Mouse (Mus musculus): Measurements from ENCODE around the gene Fntb. TPM values are rescaled to one million over a fixed set of nuclear protein-coding genes. Genes with fewer than 3 reads are reported as not detected.

Fntb gene
- polyA plus RNA-seq, 2 experiments = 42.9 to 47.6 TPM

DNA sequence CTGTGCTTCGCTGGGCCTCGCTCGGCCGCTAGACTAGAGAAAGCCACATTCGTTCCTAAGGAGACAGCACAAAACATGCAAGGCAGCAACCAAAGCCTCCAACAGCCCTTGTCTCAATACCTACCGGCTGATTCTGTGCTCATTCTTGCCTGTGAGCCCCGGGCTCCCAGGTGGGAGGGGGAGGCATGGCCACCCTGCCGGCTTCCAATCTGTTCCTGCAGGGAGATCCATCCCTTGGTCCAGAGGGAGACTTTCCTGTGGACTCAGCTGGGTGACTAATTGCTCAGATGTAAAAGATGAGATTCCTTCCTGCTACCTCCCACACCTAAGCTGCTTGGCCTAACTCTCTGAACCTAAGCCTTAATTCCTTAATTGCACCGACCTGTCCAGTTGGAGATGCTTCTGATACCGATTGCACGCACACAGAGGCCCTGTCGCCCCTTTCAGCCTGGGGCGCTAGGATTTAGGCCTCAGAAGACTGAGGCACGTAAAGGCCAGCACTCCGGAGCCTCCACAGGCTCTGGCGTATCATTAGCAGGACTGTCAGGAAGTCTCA is 145.9 kb downstream of the Fntb start:
- ATAC-seq (ENCODE audit: low FRiP score, low read depth) (no peak), DNase-seq (ENCODE audit: low spot score) (no peak)
- Histone ChIP-seq H3K9me3 (ENCODE audit: control insufficient read depth, low read length) (no peaks in the 10 kb centered on the region), H3K4me2 (replicated peaks; ENCODE audit: low read depth, low read length, severe bottlenecking) (no peak overlapping the region), H3K27ac (replicated peaks; ENCODE audit: low read depth, low read length) (no peak overlapping the region), H3K4me1 (ENCODE audit: control insufficient read depth, insufficient read depth, low read length) (no peaks in the 10 kb centered on the region), H3K27me3 (ENCODE audit: control insufficient read depth, insufficient read depth, low read length) (no peaks in the 10 kb centered on the region), H3K36me3 (ENCODE audit: control insufficient read depth, insufficient read depth, low read length) (peaks cover 39% of the 10 kb centered on the region), H3K4me3 (replicated peaks; ENCODE audit: low read length) (no peak overlapping the region), H3K9ac (ENCODE audit: low read depth, low read length, severe bottlenecking) (no peak overlapping the region)
- TF ChIP-seq POLR2A (IDR thresholded peaks at IDR 0.05; ENCODE audit: borderline replicate concordance, extremely low read depth, insufficient read depth, insufficient read length) = no peak
- WGBS = 73% methylated on average over 16 of the region's 16 CpGs

DNA sequence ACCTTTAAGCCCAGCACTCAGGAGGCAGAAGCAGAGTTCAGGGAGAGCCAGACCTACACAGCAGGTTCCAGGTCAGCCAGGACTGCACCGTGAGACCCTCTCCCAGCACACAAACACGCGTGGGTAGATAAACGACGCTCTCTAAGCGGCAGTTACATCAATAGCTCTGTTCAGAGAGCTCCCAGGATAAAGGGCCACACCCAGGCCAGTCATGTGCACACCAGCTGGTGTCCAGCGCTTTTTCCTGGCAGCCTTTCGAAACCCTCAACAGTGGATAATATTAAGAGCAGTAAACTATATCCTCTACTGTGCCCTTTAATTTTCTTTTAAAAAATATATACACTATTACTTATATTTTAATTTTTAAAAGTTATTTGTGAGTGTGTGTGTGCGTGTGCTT is 146.8 kb downstream of the Fntb start:
- peaks cover 38% of the 10 kb centered on the region for H3K36me3 ChIP-seq (ENCODE audit: control insufficient read depth, insufficient read depth, low read length)

DNA sequence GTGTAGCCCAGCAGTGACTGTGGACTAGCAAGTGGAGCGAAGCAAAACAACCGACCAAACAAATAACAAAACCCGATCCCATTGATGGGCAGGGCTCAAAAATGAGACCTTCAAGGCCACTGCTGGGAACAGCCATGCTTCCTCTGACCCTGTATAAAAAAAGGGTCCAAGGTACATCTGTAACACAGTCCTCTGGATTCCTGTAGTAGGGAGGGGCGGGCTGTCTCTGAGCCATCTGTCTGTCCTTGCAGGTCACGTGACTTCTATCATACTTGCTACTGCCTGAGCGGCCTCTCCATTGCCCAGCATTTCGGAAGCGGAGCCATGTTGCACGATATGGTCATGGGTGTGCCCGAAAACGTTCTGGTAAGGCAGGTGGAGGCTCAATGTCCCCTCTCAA is 150.8 kb downstream of the Fntb start:
- TF ChIP-seq POLR2A (IDR thresholded peaks at IDR 0.05; ENCODE audit: borderline replicate concordance, extremely low read depth, insufficient read depth, insufficient read length) = no peak
- Histone ChIP-seq H3K27ac (replicated peaks; ENCODE audit: low read depth, low read length) (no peak overlapping the region), H3K4me3 (replicated peaks; ENCODE audit: low read length) (no peak overlapping the region), H3K9me3 (ENCODE audit: control insufficient read depth, low read length) (no peaks in the 10 kb centered on the region), H3K4me1 (ENCODE audit: control insufficient read depth, insufficient read depth, low read length) (no peaks in the 10 kb centered on the region), H3K36me3 (ENCODE audit: control insufficient read depth, insufficient read depth, low read length) (peaks cover 42% of the 10 kb centered on the region), H3K4me2 (replicated peaks; ENCODE audit: low read depth, low read length, severe bottlenecking) (no peak overlapping the region), H3K9ac (ENCODE audit: low read depth, low read length, severe bottlenecking) (no peak overlapping the region), H3K27me3 (ENCODE audit: control insufficient read depth, insufficient read depth, low read length) (no peaks in the 10 kb centered on the region)
- ATAC-seq (ENCODE audit: low FRiP score, low read depth) (no peak), DNase-seq (ENCODE audit: low spot score) (no peak)
- WGBS = 90% methylated on average over 11 of the region's 11 CpGs

More for the DNA sequence above, 146.8 kb downstream of the Fntb start:
- no peak overlapping the region for H3K4me3 ChIP-seq (replicated peaks; ENCODE audit: low read length)
- H3K27me3 ChIP-seq (ENCODE audit: control insufficient read depth, insufficient read depth, low read length) = no peaks in the 10 kb centered on the region
- DNase-seq (ENCODE audit: low spot score) (no peak), ATAC-seq (ENCODE audit: low FRiP score, low read depth) (no peak)
- WGBS = 68% methylated on average over 9 of the region's 9 CpGs
- H3K4me2 ChIP-seq (replicated peaks; ENCODE audit: low read depth, low read length, severe bottlenecking) = no peak overlapping the region
- H3K9me3 ChIP-seq (ENCODE audit: control insufficient read depth, low read length) = no peaks in the 10 kb centered on the region
- no peak for TF ChIP-seq POLR2A (IDR thresholded peaks at IDR 0.05; ENCODE audit: borderline replicate concordance, extremely low read depth, insufficient read depth, insufficient read length)
- no peaks in the 10 kb centered on the region for H3K4me1 ChIP-seq (ENCODE audit: control insufficient read depth, insufficient read depth, low read length)
- H3K27ac ChIP-seq (replicated peaks; ENCODE audit: low read depth, low read length) = no peak overlapping the region
- no peak overlapping the region for H3K9ac ChIP-seq (ENCODE audit: low read depth, low read length, severe bottlenecking)

DNA sequence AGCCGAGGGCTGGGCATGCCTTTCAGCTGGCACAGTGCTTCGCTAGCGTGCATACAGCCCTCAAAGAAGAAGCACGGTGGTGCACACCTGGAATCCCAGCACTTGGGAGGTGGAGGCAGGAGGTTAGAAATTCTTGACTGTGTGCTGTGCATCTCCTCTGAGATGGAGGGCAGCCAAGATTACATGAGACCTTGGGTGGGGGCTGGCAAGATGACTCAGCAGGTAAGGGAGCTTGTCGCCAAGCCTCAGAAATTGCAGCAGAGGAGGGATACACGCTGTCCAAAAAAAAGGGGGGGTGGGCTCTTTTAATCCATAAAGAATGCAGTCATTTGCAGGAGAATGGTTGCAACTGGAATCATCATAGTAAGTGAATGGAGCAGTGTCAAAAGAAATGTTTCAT is 152.7 kb downstream of the Fntb start:
- H3K27ac ChIP-seq (replicated peaks; ENCODE audit: low read depth, low read length) = no peak overlapping the region
- H3K9me3 ChIP-seq (ENCODE audit: control insufficient read depth, low read length) = no peaks in the 10 kb centered on the region
- no peaks in the 10 kb centered on the region for H3K27me3 ChIP-seq (ENCODE audit: control insufficient read depth, insufficient read depth, low read length)
- no peak overlapping the region for H3K4me2 ChIP-seq (replicated peaks; ENCODE audit: low read depth, low read length, severe bottlenecking)
- no peak for DNase-seq (ENCODE audit: low spot score)
- H3K4me3 ChIP-seq (replicated peaks; ENCODE audit: low read length) = no peak overlapping the region
- no peaks in the 10 kb centered on the region for H3K4me1 ChIP-seq (ENCODE audit: control insufficient read depth, insufficient read depth, low read length)
- no peak overlapping the region for H3K9ac ChIP-seq (ENCODE audit: low read depth, low read length, severe bottlenecking)
- peaks cover 32% of the 10 kb centered on the region for H3K36me3 ChIP-seq (ENCODE audit: control insufficient read depth, insufficient read depth, low read length)
- no peak for TF ChIP-seq POLR2A (IDR thresholded peaks at IDR 0.05; ENCODE audit: borderline replicate concordance, extremely low read depth, insufficient read depth, insufficient read length)
- ATAC-seq (ENCODE audit: low FRiP score, low read depth) = no peak
- 84% methylated on average over 6 of the region's 6 CpGs for WGBS

DNA sequence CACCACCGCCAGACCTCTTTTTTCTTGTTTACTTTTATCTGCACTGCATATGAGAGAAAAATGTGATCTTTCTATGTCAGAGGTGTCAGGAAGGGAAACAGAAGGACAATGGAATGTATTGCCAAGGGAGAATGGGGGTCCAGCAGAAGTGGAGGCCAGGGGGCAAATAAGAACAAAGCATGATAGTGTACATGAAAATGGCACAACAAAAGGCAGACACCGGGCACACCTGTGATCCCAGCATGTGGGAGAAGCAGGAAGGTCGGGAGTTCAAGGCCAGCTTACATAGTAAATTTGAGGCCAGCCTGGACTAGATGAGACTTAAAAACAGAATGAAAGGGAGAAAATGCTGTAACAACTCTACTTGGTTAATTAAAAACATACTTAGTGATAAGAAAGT is 153.5 kb downstream of the Fntb start:
- Histone ChIP-seq H3K9me3 (ENCODE audit: control insufficient read depth, low read length) (no peaks in the 10 kb centered on the region), H3K27me3 (ENCODE audit: control insufficient read depth, insufficient read depth, low read length) (no peaks in the 10 kb centered on the region), H3K9ac (ENCODE audit: low read depth, low read length, severe bottlenecking) (no peak overlapping the region), H3K36me3 (ENCODE audit: control insufficient read depth, insufficient read depth, low read length) (peaks cover 31% of the 10 kb centered on the region), H3K4me1 (ENCODE audit: control insufficient read depth, insufficient read depth, low read length) (no peaks in the 10 kb centered on the region), H3K4me2 (replicated peaks; ENCODE audit: low read depth, low read length, severe bottlenecking) (no peak overlapping the region), H3K27ac (replicated peaks; ENCODE audit: low read depth, low read length) (no peak overlapping the region), H3K4me3 (replicated peaks; ENCODE audit: low read length) (no peak overlapping the region)
- 62% methylated on average over 3 of the region's 3 CpGs for WGBS
- ATAC-seq (ENCODE audit: low FRiP score, low read depth) (no peak), DNase-seq (ENCODE audit: low spot score) (no peak)
- no peak for TF ChIP-seq POLR2A (IDR thresholded peaks at IDR 0.05; ENCODE audit: borderline replicate concordance, extremely low read depth, insufficient read depth, insufficient read length)

DNA sequence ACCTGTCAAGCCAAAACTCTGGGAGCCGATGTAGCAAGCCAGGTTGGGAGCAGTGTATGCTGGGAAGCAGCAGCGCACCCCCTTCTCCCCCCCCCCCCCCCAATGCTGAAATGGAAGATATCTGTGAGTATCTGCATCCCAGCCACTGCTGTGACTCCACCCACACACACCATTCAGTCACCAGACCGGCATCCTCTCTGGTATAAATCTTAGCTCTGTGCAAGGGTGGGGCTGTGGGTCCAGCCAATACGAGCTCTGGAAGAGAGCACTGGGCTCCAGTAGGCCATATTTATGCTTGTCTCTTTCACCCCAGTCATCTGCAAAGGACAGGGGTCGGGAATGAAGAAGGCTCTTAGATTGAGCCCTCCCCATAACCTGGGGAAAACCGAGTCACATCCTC is 155.0 kb downstream of the Fntb start:
- Histone ChIP-seq H3K4me2 (replicated peaks; ENCODE audit: low read depth, low read length, severe bottlenecking) (no peak overlapping the region), H3K27me3 (ENCODE audit: control insufficient read depth, insufficient read depth, low read length) (no peaks in the 10 kb centered on the region), H3K4me1 (ENCODE audit: control insufficient read depth, insufficient read depth, low read length) (no peaks in the 10 kb centered on the region), H3K36me3 (ENCODE audit: control insufficient read depth, insufficient read depth, low read length) (peaks cover 22% of the 10 kb centered on the region), H3K9me3 (ENCODE audit: control insufficient read depth, low read length) (no peaks in the 10 kb centered on the region), H3K4me3 (replicated peaks; ENCODE audit: low read length) (no peak overlapping the region), H3K27ac (replicated peaks; ENCODE audit: low read depth, low read length) (no peak overlapping the region), H3K9ac (ENCODE audit: low read depth, low read length, severe bottlenecking) (no peak overlapping the region)
- TF ChIP-seq POLR2A (IDR thresholded peaks at IDR 0.05; ENCODE audit: borderline replicate concordance, extremely low read depth, insufficient read depth, insufficient read length) = no peak
- DNase-seq (ENCODE audit: low spot score) = no peak
- 75% methylated on average over 6 of the region's 6 CpGs for WGBS
- no peak for ATAC-seq (ENCODE audit: low FRiP score, low read depth)

Measured in limb, embryonic 14.5 days (tissue).